Mouse (Mus musculus) lung, adult 2 months (tissue): ENCODE data around the gene Fanci.

Experiments
- CTCF ChIP-seq: fragments of 200-500 bp; IDR thresholded peaks from 2 replicates; pipeline ENCODE4 v1.5.1; 2011; ENCODE audit warnings: mild to moderate bottlenecking, low read length, control low read depth; ENCODE audit not compliant: insufficient read depth
- POLR2A ChIP-seq: fragments of 200-500 bp; IDR thresholded peaks from 2 replicates; pipeline ENCODE4 v1.6.1; 2011; ENCODE audit warnings: low read depth, mild to moderate bottlenecking, control low read depth, low read length, borderline replicate concordance; ENCODE audit errors: extremely low read depth

GRCm38 (mm10) chr7:79469766-79470165 is 78.0 kb downstream of the Fanci start:
- TF ChIP-seq CTCF (no peak), POLR2A (no peak)
